Mouse (Mus musculus) MEL (cell line): Measurements from ENCODE around the gene Bet1.

Source experiments
- CHD2 ChIP-seq: IDR thresholded peaks from 2 replicates; pipeline ENCODE4 v1.6.1; 2011; ENCODE audit warnings: low read length, improper control_type of control experiment
- CTCF ChIP-seq, 3 experiments: IDR thresholded peaks in 2 of 3; conservative IDR thresholded peaks in 1 of 3; 2 replicates each; pipeline ENCODE4 v1.5.1; 2011 to 2012; ENCODE audit warnings: low read length in 3 of 3, low read depth in 2 of 3, mild to moderate bottlenecking in 2 of 3, improper control_type of control experiment in 1 of 3, inconsistent platforms in 1 of 3, mixed read lengths in 1 of 3, moderate library complexity in 1 of 3; ENCODE audit not compliant: control insufficient read depth in 1 of 3, insufficient read depth in 1 of 3, poor library complexity in 1 of 3, severe bottlenecking in 1 of 3
- EP300 ChIP-seq, 2 experiments: IDR thresholded peaks; 2 replicates each; pipeline ENCODE4 v1.6.1; 2011; ENCODE audit warnings: improper control_type of control experiment in 2 of 2, low read length in 2 of 2, low read depth in 1 of 2, mild to moderate bottlenecking in 1 of 2
- GATA1 ChIP-seq: IDR thresholded peaks from 2 replicates; pipeline ENCODE4 v1.6.1; 2011; ENCODE audit warnings: low read depth, low read length, improper control_type of control experiment
- HCFC1 ChIP-seq: IDR thresholded peaks from 2 replicates; pipeline ENCODE4 v1.6.1; 2012; ENCODE audit warnings: low read depth, mild to moderate bottlenecking, inconsistent platforms, low read length, improper control_type of control experiment, moderate library complexity
- MAFK ChIP-seq: IDR thresholded peaks from 2 replicates; pipeline ENCODE4 v1.6.1; 2011; ENCODE audit warnings: low read depth, mild to moderate bottlenecking, low read length, improper control_type of control experiment, borderline replicate concordance
- MYC ChIP-seq: IDR thresholded peaks from 2 replicates; pipeline ENCODE4 v1.6.1; 2011; ENCODE audit warnings: low read depth, mild to moderate bottlenecking, low read length, improper control_type of control experiment, moderate library complexity
- NRF1 ChIP-seq: IDR thresholded peaks from 2 replicates; pipeline ENCODE4 v1.6.1; 2014; ENCODE audit warnings: low read depth, mild to moderate bottlenecking, inconsistent platforms, low read length, improper control_type of control experiment, moderate library complexity; ENCODE audit not compliant: poor library complexity, insufficient read depth, severe bottlenecking
- POLR2A ChIP-seq, 2 experiments: IDR thresholded peaks; 2 replicates each; pipeline ENCODE4 v1.6.1; 2011 to 2012; ENCODE audit warnings: low read length in 2 of 2, mild to moderate bottlenecking in 2 of 2, control low read depth in 1 of 2, improper control_type of control experiment in 1 of 2, low read depth in 1 of 2, moderate library complexity in 1 of 2; ENCODE audit not compliant: control insufficient read depth in 1 of 2, insufficient read depth in 1 of 2, poor library complexity in 1 of 2
- TAL1 ChIP-seq: IDR thresholded peaks from 2 replicates; pipeline ENCODE4 v1.6.1; 2012; ENCODE audit warnings: mild to moderate bottlenecking, inconsistent platforms, low read length, moderate library complexity, mixed read lengths
- ZMIZ1 ChIP-seq: IDR thresholded peaks from 2 replicates; pipeline ENCODE4 v1.6.1; 2012; ENCODE audit warnings: low read depth, mild to moderate bottlenecking, inconsistent platforms, low read length, improper control_type of control experiment, moderate library complexity

DNA sequence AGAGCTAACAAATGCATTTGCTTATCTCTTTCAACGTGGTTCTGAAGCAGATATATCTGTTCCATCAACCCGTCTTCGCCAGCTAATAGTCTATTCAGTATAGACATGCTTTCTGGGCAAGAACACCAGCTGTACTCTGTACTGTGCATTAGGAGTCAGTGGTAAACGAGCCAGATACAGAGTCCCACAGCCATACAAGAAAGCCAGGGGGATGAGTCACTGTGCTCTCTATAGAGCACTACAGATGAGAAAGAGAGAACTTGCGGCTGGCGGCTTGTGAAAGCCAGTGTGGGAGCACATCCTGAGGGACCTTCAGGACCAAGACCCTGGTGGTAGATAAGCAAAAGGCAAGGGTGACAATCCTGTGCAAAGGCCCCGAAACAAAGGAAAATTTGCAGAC lies 45.5 kb upstream of the Bet1 start:
- TF ChIP-seq POLR2A (IDR thresholded peaks at IDR 0.05; ENCODE audit: control insufficient read depth in 1 of 2, insufficient read depth in 1 of 2, low read depth in 1 of 2, low read length in 2 of 2, poor library complexity in 1 of 2) (no peak), ZMIZ1 (no peak), MYC (no peak), CTCF (IDR thresholded peaks at IDR 0.05 in 2 of 3, conservative IDR thresholded peaks at IDR 0.05 in 1 of 3; ENCODE audit: control insufficient read depth in 1 of 3, insufficient read depth in 1 of 3, low read depth in 2 of 3, low read length in 3 of 3, poor library complexity in 1 of 3, severe bottlenecking in 1 of 3) (no peak), EP300 (IDR thresholded peaks at IDR 0.05; ENCODE audit: low read depth in 1 of 2, low read length in 2 of 2) (no peak), MAFK (no peak), TAL1 (no peak), GATA1 (no peak), HCFC1 (no peak), CHD2 (no peak), NRF1 (no peak)
